7 mouse cellular contexts compared by ENCODE assay signal in genomic region chr10:22148441-22149072, GRCm38 (mm10). TPM values are rescaled to one million over a fixed set of nuclear protein-coding genes. Genes with fewer than 3 reads are reported as not detected.
DNase-seq lines count a peak whose midpoint lies in the region; ATAC-seq and TF ChIP-seq lines count a peak whose summit lies in the region.

No protein-coding gene starts in this region.

- peak overlapping the region; percentile 77 for H3K4me2 ChIP-seq in hindbrain, embryonic 15.5 days
- H3K4me2 ChIP-seq in midbrain, postnatal 0 days (ENCODE audit: low read depth, low read length, poor library complexity, severe bottlenecking) = peak overlapping the region; percentile 60
- peak overlapping the region; percentile 98 for H3K4me2 ChIP-seq in stomach, postnatal 0 days (replicated peaks; ENCODE audit: low read depth)

- peak overlapping the region; percentile 75 for H3K9ac ChIP-seq in MEL (ENCODE audit: control insufficient read depth, low read depth, low read length, poor library complexity, severe bottlenecking)
- peak overlapping the region; percentile 34; the same call in 1 of the 2 replicates for H3K9ac ChIP-seq in hindbrain, embryonic 15.5 days
- peak overlapping the region; percentile 91 for H3K9ac ChIP-seq in liver, adult 2 months (ENCODE audit: low read depth, low read length)
- H3K9ac ChIP-seq in midbrain, postnatal 0 days (replicated peaks; ENCODE audit: low read length, poor library complexity, severe bottlenecking) = no peak overlapping the region
- H3K9ac ChIP-seq in stomach, postnatal 0 days (ENCODE audit: low read length) = peak overlapping the region; percentile 73

- WGBS in hindbrain, embryonic 15.5 days = under 1% methylated on average over 48 of the region's 50 CpGs
- under 1% methylated on average over 50 of the region's 50 CpGs for WGBS in liver, adult 2 months
- under 1% methylated on average over 49 of the region's 50 CpGs for WGBS in midbrain, postnatal 0 days
- WGBS in stomach, postnatal 0 days = 0% methylated on average over 48 of the region's 50 CpGs

- no peaks in the 10 kb centered on the region for H3K9me3 ChIP-seq in MEL (replicated peaks; ENCODE audit: insufficient read depth, low read length)
- no peaks in the 10 kb centered on the region for H3K9me3 ChIP-seq in hindbrain, embryonic 15.5 days
- H3K9me3 ChIP-seq in midbrain, postnatal 0 days (ENCODE audit: low read length) = no peaks in the 10 kb centered on the region
- H3K9me3 ChIP-seq in stomach, postnatal 0 days (ENCODE audit: control insufficient read depth, low read length) = no peaks in the 10 kb centered on the region

- no peaks in the 10 kb centered on the region for H3K36me3 ChIP-seq in MEL (ENCODE audit: control insufficient read depth in 1 of 2, insufficient read depth in 2 of 2, low read length in 2 of 2)
- no peaks in the 10 kb centered on the region for H3K36me3 ChIP-seq in hindbrain, embryonic 15.5 days
- H3K36me3 ChIP-seq in liver, adult 2 months (ENCODE audit: control insufficient read depth, insufficient read depth, low read length) = no peaks in the 10 kb centered on the region
- no peaks in the 10 kb centered on the region for H3K36me3 ChIP-seq in midbrain, postnatal 0 days (ENCODE audit: insufficient read depth, low read length)
- no peaks in the 10 kb centered on the region for H3K36me3 ChIP-seq in stomach, postnatal 0 days (ENCODE audit: control insufficient read depth, insufficient read depth, low read length)

- no peak for TF ChIP-seq EP300 in MEL (IDR thresholded peaks at IDR 0.05; ENCODE audit: low read depth in 1 of 2, low read length in 2 of 2)
- TF ChIP-seq EP300 in stomach, postnatal 0 days (optimal IDR thresholded peaks at IDR 0.05) = no peak

- peak overlapping the region; percentile 66 to 73 for H3K4me3 ChIP-seq in MEL (ENCODE audit: control insufficient read depth in 1 of 2, insufficient read depth in 1 of 2, low read depth in 2 of 2, low read length in 2 of 2)
- peak overlapping the region; percentile 46 for H3K4me3 ChIP-seq in hindbrain, embryonic 15.5 days
- peak overlapping the region; percentile 84 for H3K4me3 ChIP-seq in liver, adult 2 months (ENCODE audit: insufficient read depth, low read depth, low read length)
- peak overlapping the region; percentile 39 for H3K4me3 ChIP-seq in midbrain, postnatal 0 days (ENCODE audit: low read depth, low read length)
- peak overlapping the region; percentile 69 for H3K4me3 ChIP-seq in stomach, postnatal 0 days (ENCODE audit: low read depth, low read length)

- 0 out of 2 replicates have a peak overlapping the region, but pooled peaks have one; percentile 48 for H3K27ac ChIP-seq in MEL (ENCODE audit: control insufficient read depth, low read depth, low read length)
- no peak overlapping the region for H3K27ac ChIP-seq in hindbrain, embryonic 15.5 days (replicated peaks)
- H3K27ac ChIP-seq in liver, adult 2 months (replicated peaks; ENCODE audit: insufficient read depth, low read depth, low read length) = peak overlapping the region; percentile 87
- no peak overlapping the region for H3K27ac ChIP-seq in midbrain, postnatal 0 days (ENCODE audit: low read depth, low read length)
- H3K27ac ChIP-seq in stomach, postnatal 0 days (replicated peaks) = peak overlapping the region; percentile 75

- no peaks in the 10 kb centered on the region; the same call in 1 of the 2 replicates for H3K79me2 ChIP-seq in MEL (ENCODE audit: control insufficient read depth, insufficient read depth, low read length, poor library complexity)
- no peaks in the 10 kb centered on the region for H3K79me2 ChIP-seq in liver, adult 2 months (ENCODE audit: control insufficient read depth, insufficient read depth, low read length)

- no peaks in the 10 kb centered on the region for H3K4me1 ChIP-seq in MEL (ENCODE audit: control insufficient read depth in 1 of 2, insufficient read depth in 2 of 2, low read length in 2 of 2)
- peaks cover 22% of the 10 kb centered on the region for H3K4me1 ChIP-seq in hindbrain, embryonic 15.5 days (replicated peaks)
- H3K4me1 ChIP-seq in liver, adult 2 months (ENCODE audit: control insufficient read depth, insufficient read depth, low read length) = peaks cover 9% of the 10 kb centered on the region; the same call in 1 of the 2 replicates
- H3K4me1 ChIP-seq in midbrain, postnatal 0 days (ENCODE audit: insufficient read depth, low read length) = no peaks in the 10 kb centered on the region
- H3K4me1 ChIP-seq in stomach, postnatal 0 days (replicated peaks; ENCODE audit: control insufficient read depth, insufficient read depth) = 0 out of 2 replicates have a peak, but pooled peaks cover 2% of the 10 kb centered on the region

- peak; percentile 81 for ATAC-seq in hindbrain, embryonic 15.5 days (ENCODE audit: low FRiP score, low read depth)
- ATAC-seq in midbrain, postnatal 0 days (ENCODE audit: low FRiP score) = peak; percentile 58; the same call in 1 of the 2 replicates
- peak; percentile 96 for ATAC-seq in stomach, postnatal 0 days (ENCODE audit: low FRiP score, low TSS enrichment)

- H3K27me3 ChIP-seq in MEL (ENCODE audit: control insufficient read depth in 1 of 2, insufficient read depth in 2 of 2, low read length in 2 of 2) = no peaks in the 10 kb centered on the region
- H3K27me3 ChIP-seq in hindbrain, embryonic 15.5 days = peaks cover 24% of the 10 kb centered on the region
- H3K27me3 ChIP-seq in liver, adult 2 months (ENCODE audit: control insufficient read depth, insufficient read depth, low read length) = peaks cover 20% of the 10 kb centered on the region
- peaks cover 6% of the 10 kb centered on the region for H3K27me3 ChIP-seq in midbrain, postnatal 0 days (ENCODE audit: insufficient read depth, low read length)
- peaks cover 8% of the 10 kb centered on the region; the same call in 1 of the 2 replicates for H3K27me3 ChIP-seq in stomach, postnatal 0 days (ENCODE audit: control insufficient read depth, insufficient read depth, low read length)

- peak; percentile 55 to 63; a peak in 3 of 4 replicates for TF ChIP-seq POLR2A in MEL (IDR thresholded peaks at IDR 0.05; ENCODE audit: control insufficient read depth in 1 of 2, insufficient read depth in 1 of 2, low read depth in 1 of 2, low read length in 2 of 2, poor library complexity in 1 of 2)
- TF ChIP-seq POLR2A in brain, embryonic 14.5 days (IDR thresholded peaks at IDR 0.05; ENCODE audit: borderline replicate concordance, extremely low read depth, insufficient read depth, insufficient read length, poor library complexity, severe bottlenecking) = peak; percentile 56; the same call in 1 of the 2 replicates
- TF ChIP-seq POLR2A in liver, adult 2 months (IDR thresholded peaks at IDR 0.05; ENCODE audit: extremely low read depth, insufficient read depth, low read length) = peak; percentile 58; the same call in 1 of the 2 replicates

- TF ChIP-seq CTCF in MEL (IDR thresholded peaks at IDR 0.05 in 2 of 3, conservative IDR thresholded peaks at IDR 0.05 in 1 of 3; ENCODE audit: control insufficient read depth in 1 of 3, insufficient read depth in 1 of 3, low read depth in 2 of 3, low read length in 3 of 3, poor library complexity in 1 of 3, severe bottlenecking in 1 of 3) = peak in 2 of 3 experiments; percentile 26 to 31; a peak in 3 of 6 replicates
- TF ChIP-seq CTCF in brain, embryonic 14.5 days (IDR thresholded peaks at IDR 0.05; ENCODE audit: borderline replicate concordance, extremely low read depth, insufficient read depth, insufficient read length) = peak; percentile 38; the same call in 1 of the 2 replicates
- peak; percentile 76 for TF ChIP-seq CTCF in liver, adult 2 months (IDR thresholded peaks at IDR 0.05; ENCODE audit: low read depth, low read length)
- TF ChIP-seq CTCF in midbrain, postnatal 0 days (IDR thresholded peaks at IDR 0.05) = peak; percentile 58
- TF ChIP-seq CTCF in stomach, postnatal 0 days (IDR thresholded peaks at IDR 0.05; ENCODE audit: low read depth) = peak; percentile 76

- TF ChIP-seq RAD21 in MEL (IDR thresholded peaks at IDR 0.05; ENCODE audit: low read depth, low read length) = no peak

- peak; percentile 75 for DNase-seq in MEL (ENCODE audit: low read depth, low spot score)
- DNase-seq in brain, embryonic 14.5 days (ENCODE audit: low read depth) = peak; percentile 82
- DNase-seq in gastrocnemius, adult 18-20 months (ENCODE audit: low spot score) = peak; percentile 67
- DNase-seq in liver, adult 2 months (ENCODE audit: extremely low read depth, low read depth, low spot score) = peak; percentile 76
- DNase-seq in midbrain, postnatal 0 days (ENCODE audit: low spot score) = peak; percentile 45
- peak; percentile 90 for DNase-seq in stomach, postnatal 0 days (ENCODE audit: low spot score)

RNA-seq across cellular contexts. Expression of gene E030030I06Rik, which starts 0.5 kb away (rescaled TPM):
- total RNA-seq in MEL (2012; rRNA removed) = 2.2 and 2.8 TPM in 2 replicates
- polyA plus RNA-seq in MEL (2012; ENCODE audit: insufficient read depth in 1 of 2, insufficient read length in 2 of 2, low read depth in 1 of 2, low replicate concordance in 2 of 2, missing spikeins in 1 of 2) = 1 to 10 TPM in 1 of 2 experiments, not detected in 1; 3.2 TPM
- 2.6 and 3.4 TPM in 2 replicates for polyA plus RNA-seq in brain, embryonic 14.5 days (2012; rRNA removed)
- total RNA-seq in gastrocnemius, adult 18-20 months (2021) = 1 to 10 TPM in 1 of 2 experiments, under 1 TPM in 1; 0.64 to 1.1 TPM
- 3.4 and 4.7 TPM in 2 replicates for polyA plus RNA-seq in hindbrain, embryonic 15.5 days (2015; fragmentation: Nextera tagmentation; extraction: Ambion mirVana)
- total RNA-seq in liver, adult 2 months (2014; rRNA removed) = 1.2 and 2.1 TPM in 2 replicates
- 7.0 and 10.8 TPM in 2 replicates for polyA plus RNA-seq in liver, adult 2 months (2012; rRNA removed)
- not detected in 2 replicates for total RNA-seq in midbrain, postnatal 0 days (2014; rRNA removed)
- polyA plus RNA-seq in midbrain, postnatal 0 days (2015; fragmentation: Nextera tagmentation; extraction: Ambion mirVana) = 1.8 and 1.9 TPM in 2 replicates
- polyA plus RNA-seq in stomach, postnatal 0 days (2015; fragmentation: Nextera tagmentation; extraction: Ambion mirVana) = 12.9 and 16.2 TPM in 2 replicates

RNA-seq across cellular contexts. Expression of gene Raet1e, which starts 9.8 kb away (rescaled TPM):
- not detected in 2 replicates for total RNA-seq in MEL (2012; rRNA removed)
- not detected for polyA plus RNA-seq in MEL (2012; ENCODE audit: insufficient read depth in 1 of 2, insufficient read length in 2 of 2, low read depth in 1 of 2, low replicate concordance in 2 of 2, missing spikeins in 1 of 2)
- polyA plus RNA-seq in brain, embryonic 14.5 days (2012; rRNA removed) = 1.1 TPM in 2 replicates
- total RNA-seq in gastrocnemius, adult 18-20 months (2021) = under 1 TPM in 1 of 2 experiments, not detected in 1; 0.14 TPM
- 0.75 and 1.0 TPM in 2 replicates for polyA plus RNA-seq in hindbrain, embryonic 15.5 days (2015; fragmentation: Nextera tagmentation; extraction: Ambion mirVana)
- total RNA-seq in liver, adult 2 months (2014; rRNA removed) = 4.6 and 6.5 TPM in 2 replicates
- polyA plus RNA-seq in liver, adult 2 months (2012; rRNA removed) = 2.4 and 4.5 TPM in 2 replicates
- total RNA-seq in midbrain, postnatal 0 days (2014; rRNA removed) = 0.11 and 0.19 TPM in 2 replicates
- polyA plus RNA-seq in midbrain, postnatal 0 days (2015; fragmentation: Nextera tagmentation; extraction: Ambion mirVana) = not detected in 2 replicates
- polyA plus RNA-seq in stomach, postnatal 0 days (2015; fragmentation: Nextera tagmentation; extraction: Ambion mirVana) = 5.3 and 6.0 TPM in 2 replicates

RNA-seq across cellular contexts. Expression of gene H60b, which starts 9.8 kb away (rescaled TPM):
- not detected in 2 replicates for total RNA-seq in MEL (2012; rRNA removed)
- polyA plus RNA-seq in MEL (2012; ENCODE audit: insufficient read depth in 1 of 2, insufficient read length in 2 of 2, low read depth in 1 of 2, low replicate concordance in 2 of 2, missing spikeins in 1 of 2) = not detected
- 0.78 and 0.93 TPM in 2 replicates for polyA plus RNA-seq in brain, embryonic 14.5 days (2012; rRNA removed)
- not detected for total RNA-seq in gastrocnemius, adult 18-20 months (2021)
- 0.58 and 0.80 TPM in 2 replicates for polyA plus RNA-seq in hindbrain, embryonic 15.5 days (2015; fragmentation: Nextera tagmentation; extraction: Ambion mirVana)
- total RNA-seq in liver, adult 2 months (2014; rRNA removed) = 0.09 TPM in 1 of 2 replicates, not detected in the other
- not detected in 2 replicates for polyA plus RNA-seq in liver, adult 2 months (2012; rRNA removed)
- total RNA-seq in midbrain, postnatal 0 days (2014; rRNA removed) = 3.4 TPM in 1 of 2 replicates, not detected in the other
- 0.28 TPM in 1 of 2 replicates, not detected in the other for polyA plus RNA-seq in midbrain, postnatal 0 days (2015; fragmentation: Nextera tagmentation; extraction: Ambion mirVana)
- polyA plus RNA-seq in stomach, postnatal 0 days (2015; fragmentation: Nextera tagmentation; extraction: Ambion mirVana) = 0.36 and 0.51 TPM in 2 replicates

Comparison
In these comparisons a context has a peak if more than half of its experiments do, and no peak if none do; other contexts are left out.
1. H3K27ac ChIP-seq: peak in MEL (single experiment), liver, adult 2 months (single experiment) and stomach, postnatal 0 days (single experiment); none in hindbrain, embryonic 15.5 days (single experiment) and midbrain, postnatal 0 days (single experiment).
2. Peak in every context shown above with its lines, with median percentiles within 50 percentile points of each other: DNase-seq, H3K4me3 ChIP-seq, CTCF ChIP-seq, POLR2A ChIP-seq, ATAC-seq and H3K4me2 ChIP-seq.